Mouse (Mus musculus) megakaryocyte, embryonic 14.5 days (primary cell): ENCODE data around the gene Sdhb.

Experiments used
- FLI1 ChIP-seq: IDR thresholded peaks from 2 replicates; pipeline ENCODE4 v1.6.1; 2012; ENCODE audit warnings: low read length, inconsistent platforms, mixed read lengths
- GATA1 ChIP-seq: IDR thresholded peaks from 3 replicates; pipeline ENCODE4 v1.6.1; 2012; ENCODE audit warnings: mixed read lengths, low read length, inconsistent platforms, borderline replicate concordance

DNA sequence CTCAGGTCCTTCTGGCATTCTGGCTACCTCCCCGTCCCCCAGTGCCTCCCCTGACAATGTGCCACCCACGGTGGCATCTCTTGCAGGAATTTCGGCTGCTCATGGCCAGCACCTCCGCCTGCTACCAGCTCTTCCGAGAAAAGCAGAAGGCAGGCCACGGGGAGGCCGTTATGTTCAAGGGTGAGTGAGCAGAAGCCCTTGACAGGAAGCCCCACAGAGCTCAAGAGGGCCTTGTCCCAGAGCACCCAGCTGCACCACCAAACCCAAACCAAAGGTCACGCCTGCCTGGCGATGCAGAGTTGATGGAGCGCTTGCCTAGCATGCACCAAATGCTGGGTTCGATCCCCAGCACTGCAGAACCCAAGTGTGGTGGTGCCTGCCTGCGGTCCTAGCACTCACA is 16.6 kb upstream of the Sdhb start:
- TF ChIP-seq GATA1 (no peak), FLI1 (no peak)
